Mouse (Mus musculus) small intestine, adult 2 months (tissue): ENCODE results near the gene Abl1. TPM values are rescaled to one million over a fixed set of nuclear protein-coding genes. Genes with fewer than 3 reads are reported as not detected.

Experiments
- H3K27ac ChIP-seq: fragments of 200-500 bp; 2 replicates; pipeline ENCODE4 v1.5.1; 2012; ENCODE audit warnings: low read depth, low read length, control low read depth, inconsistent platforms; ENCODE audit not compliant: insufficient read depth
- H3K27me3 ChIP-seq: fragments of 200-500 bp; 2 replicates; pipeline ENCODE4 v1.6.1; 2012; ENCODE audit warnings: mild to moderate bottlenecking, moderate library complexity, low read length, inconsistent platforms; ENCODE audit not compliant: control insufficient read depth, insufficient read depth
- H3K36me3 ChIP-seq: fragments of 200-500 bp; 2 replicates; pipeline ENCODE4 v1.6.1; 2012; ENCODE audit warnings: mild to moderate bottlenecking, low read length, control low read depth, inconsistent platforms; ENCODE audit not compliant: control insufficient read depth, insufficient read depth
- H3K4me1 ChIP-seq: fragments of 200-500 bp; 2 replicates; pipeline ENCODE4 v1.6.1; 2012; ENCODE audit warnings: low read length, inconsistent platforms, mixed read lengths; ENCODE audit not compliant: control insufficient read depth, insufficient read depth, insufficient read length
- H3K4me3 ChIP-seq: fragments of 200-500 bp; 2 replicates; pipeline ENCODE4 v1.5.1; 2012; ENCODE audit warnings: low read depth, mild to moderate bottlenecking, control low read depth, inconsistent platforms, low read length, moderate library complexity
- CTCF ChIP-seq: fragments of 200-500 bp; IDR thresholded peaks from 2 replicates; pipeline ENCODE4 v1.5.1; 2012; ENCODE audit warnings: low read depth, mild to moderate bottlenecking, control low read depth, inconsistent platforms, low read length, moderate library complexity, mixed read lengths; ENCODE audit not compliant: insufficient replicate concordance, insufficient read length; ENCODE audit errors: extremely low read depth
- POLR2A ChIP-seq: fragments of 200-500 bp; IDR thresholded peaks from 2 replicates; pipeline ENCODE4 v1.6.1; 2012; ENCODE audit warnings: low read depth, mild to moderate bottlenecking, control low read depth, inconsistent platforms, low read length, moderate library complexity
- WGBS: fragments of 180-500 bp; shearing (Covaris S2); methylation state at CpG from one replicate; pipeline ENCODE4 v1.1.7; 2018; 5-methylcytosine and 5-hydroxymethylcytosine counted together
- polyA plus RNA-seq: library from polyadenylated mRNA; depleted of rRNA; stranded (reverse); fragments of >200 nt; gene quantifications from 2 replicates; pipeline ENCODE4 v1.2.3, GENCODE M21; 2012

The Abl1 gene
- polyA plus RNA-seq, 1 experiment, result 55.5 TPM

GRCm38 (mm10) chr2:31730640-31731039 is 42.5 kb downstream of the Abl1 start:
- no peak overlapping the region for H3K27ac ChIP-seq
- TF ChIP-seq CTCF, result no peak
- no peak for TF ChIP-seq POLR2A
- no peak overlapping the region for H3K4me3 ChIP-seq
- WGBS, result 59% methylated on average over 5 of the region's 5 CpGs
- peaks cover 14% of the 10 kb centered on the region; the same call in 1 of the 2 replicates for H3K4me1 ChIP-seq
- H3K36me3 ChIP-seq, result no peaks in the 10 kb centered on the region
- H3K27me3 ChIP-seq, result no peaks in the 10 kb centered on the region

GRCm38 (mm10) chr2:31732497-31732896 is 44.3 kb downstream of the Abl1 start:
- Histone ChIP-seq H3K36me3 (no peaks in the 10 kb centered on the region), H3K27ac (no peak overlapping the region), H3K27me3 (no peaks in the 10 kb centered on the region), H3K4me3 (no peak overlapping the region), H3K4me1 (peaks cover 14% of the 10 kb centered on the region; the same call in 1 of the 2 replicates)
- WGBS, result 72% methylated on average over 3 of the region's 3 CpGs
- TF ChIP-seq POLR2A (no peak), CTCF (no peak)

GRCm38 (mm10) chr2:31733558-31733957 is 45.4 kb downstream of the Abl1 start:
- Histone ChIP-seq H3K27ac (peak overlapping the region; percentile 23; the same call in 1 of the 2 replicates), H3K4me1 (peaks cover 14% of the 10 kb centered on the region; the same call in 1 of the 2 replicates), H3K36me3 (no peaks in the 10 kb centered on the region), H3K4me3 (no peak overlapping the region), H3K27me3 (no peaks in the 10 kb centered on the region)
- TF ChIP-seq CTCF (no peak), POLR2A (no peak)
- 12% methylated on average over 5 of the region's 5 CpGs for WGBS

- H3K4me3 ChIP-seq, result no peak overlapping the region
- H3K4me1 ChIP-seq, result peaks cover 8% of the 10 kb centered on the region; the same call in 1 of the 2 replicates
- WGBS, result 74% methylated on average over 3 of the region's 3 CpGs
- no peak for TF ChIP-seq POLR2A
- TF ChIP-seq CTCF, result no peak
- H3K36me3 ChIP-seq, result no peaks in the 10 kb centered on the region; the same call in 1 of the 2 replicates
- no peaks in the 10 kb centered on the region for H3K27me3 ChIP-seq
- H3K27ac ChIP-seq, result no peak overlapping the region
Measured at GRCm38 (mm10) chr2:31739041-31739440, 50.9 kb downstream of the Abl1 start.

GRCm38 (mm10) chr2:31741728-31742127 is 53.6 kb downstream of the Abl1 start:
- WGBS, result 87% methylated on average over 1 of the region's 1 CpGs
- no peak for TF ChIP-seq CTCF
- TF ChIP-seq POLR2A, result no peak
- Histone ChIP-seq H3K36me3 (no peaks in the 10 kb centered on the region; the same call in 1 of the 2 replicates), H3K4me1 (peaks cover 13% of the 10 kb centered on the region; the same call in 1 of the 2 replicates), H3K27me3 (no peaks in the 10 kb centered on the region), H3K27ac (no peak overlapping the region), H3K4me3 (no peak overlapping the region)

GRCm38 (mm10) chr2:31742134-31742533 is 54.0 kb downstream of the Abl1 start:
- no peak overlapping the region for H3K4me3 ChIP-seq
- no peaks in the 10 kb centered on the region for H3K27me3 ChIP-seq
- H3K4me1 ChIP-seq, result peaks cover 15% of the 10 kb centered on the region; the same call in 1 of the 2 replicates
- TF ChIP-seq CTCF (no peak), POLR2A (no peak)
- 50% methylated on average over 7 of the region's 7 CpGs for WGBS
- no peak overlapping the region for H3K27ac ChIP-seq
- no peaks in the 10 kb centered on the region; the same call in 1 of the 2 replicates for H3K36me3 ChIP-seq

GRCm38 (mm10) chr2:31745741-31746243 is 57.6 kb downstream of the Abl1 start:
- Histone ChIP-seq H3K27ac (no peak overlapping the region), H3K4me1 (peaks cover 30% of the 10 kb centered on the region), H3K36me3 (no peaks in the 10 kb centered on the region; the same call in 1 of the 2 replicates), H3K27me3 (no peaks in the 10 kb centered on the region), H3K4me3 (no peak overlapping the region)
- no peak for TF ChIP-seq POLR2A
- no peak for TF ChIP-seq CTCF

GRCm38 (mm10) chr2:31746835-31747234 is 58.7 kb downstream of the Abl1 start:
- Histone ChIP-seq H3K36me3 (no peaks in the 10 kb centered on the region), H3K4me1 (peaks cover 30% of the 10 kb centered on the region), H3K27me3 (no peaks in the 10 kb centered on the region), H3K27ac (no peak overlapping the region), H3K4me3 (no peak overlapping the region)
- TF ChIP-seq CTCF (no peak), POLR2A (no peak)
- 24% methylated on average over 4 of the region's 4 CpGs for WGBS
